Mouse (Mus musculus) CH12.LX (cell line): ENCODE data around the gene 5430427O19Rik. TPM values are rescaled to one million over a fixed set of nuclear protein-coding genes. Genes with fewer than 3 reads are reported as not detected.
A peak's percentile ranks its signal among the peaks of the same experiment; 100 is the strongest.

Source experiments
- DNase-seq: peaks from one replicate; pipeline ENCODE4 v3.0.0-alpha.2; 2013; ENCODE audit errors: extremely low read depth
- H3K27ac ChIP-seq: 2 replicates; pipeline ENCODE4 v1.5.1; 2012; ENCODE audit warnings: low read depth, mild to moderate bottlenecking, control low read depth, moderate library complexity; ENCODE audit not compliant: insufficient read depth
- H3K27me3 ChIP-seq: replicated peaks from 2 replicates; pipeline ENCODE3; 2012; ENCODE audit warnings: inconsistent platforms
- H3K36me3 ChIP-seq, 2 experiments: replicated peaks in 1 of 2; 2 replicates each; pipeline versions ENCODE3 to v1.6.1; 2012; ENCODE audit warnings: inconsistent platforms in 1 of 2, low read length in 1 of 2, mild to moderate bottlenecking in 1 of 2, mixed read lengths in 1 of 2, moderate library complexity in 1 of 2; ENCODE audit not compliant: control insufficient read depth in 1 of 2, insufficient read depth in 1 of 2
- H3K4me1 ChIP-seq, 2 experiments: 2 replicates each; pipeline ENCODE4 v1.6.1; 2012; ENCODE audit warnings: inconsistent platforms in 1 of 2, moderate library complexity in 1 of 2; ENCODE audit not compliant: insufficient read depth in 2 of 2, control insufficient read depth in 1 of 2
- H3K4me2 ChIP-seq: 2 replicates; pipeline ENCODE4 v1.6.1; 2012; ENCODE audit warnings: low read depth, mild to moderate bottlenecking, control low read depth; ENCODE audit not compliant: poor library complexity, insufficient read depth, severe bottlenecking
- H3K4me3 ChIP-seq, 3 experiments: fragments of 150-350 bp in 1 of 3; sonication (generic) in 1 of 3; replicated peaks in 1 of 3; 2 replicates each; pipeline versions ENCODE3 to v1.5.1; 2011 to 2012; ENCODE audit warnings: low read depth in 2 of 3, low read length in 2 of 3, mild to moderate bottlenecking in 2 of 3, moderate library complexity in 2 of 3, control low read depth in 1 of 3, improper control_type of control experiment in 1 of 3, inconsistent platforms in 1 of 3, mixed read lengths in 1 of 3; ENCODE audit not compliant: poor library complexity in 1 of 3
- H3K79me2 ChIP-seq: replicated peaks from 2 replicates; pipeline ENCODE4 v1.6.1; 2012; ENCODE audit warnings: mild to moderate bottlenecking, moderate library complexity; ENCODE audit not compliant: control insufficient read depth, poor library complexity, insufficient read depth, severe bottlenecking; ENCODE audit errors: extremely low read depth
- H3K9ac ChIP-seq: 2 replicates; pipeline ENCODE4 v1.6.1; 2012; ENCODE audit warnings: low read depth, mild to moderate bottlenecking, control low read depth, moderate library complexity; ENCODE audit not compliant: insufficient read depth
- H3K9me3 ChIP-seq: replicated peaks from 2 replicates; pipeline ENCODE3; 2012; ENCODE audit warnings: low read length, inconsistent platforms, mixed read lengths
- BHLHE40 ChIP-seq: IDR thresholded peaks from 2 replicates; pipeline ENCODE4 v1.6.1; 2011; ENCODE audit warnings: mild to moderate bottlenecking, low read depth, low read length, improper control_type of control experiment
- CHD1 ChIP-seq: IDR thresholded peaks from 2 replicates; pipeline ENCODE4 v1.6.1; 2012; ENCODE audit warnings: low read depth, low read length, improper control_type of control experiment, inconsistent platforms
- CHD2 ChIP-seq: IDR thresholded peaks from 2 replicates; pipeline ENCODE4 v1.6.1; 2011; ENCODE audit warnings: low read length, improper control_type of control experiment
- CTCF ChIP-seq, 2 experiments: IDR thresholded peaks in 1 of 2; conservative IDR thresholded peaks in 1 of 2; 2 replicates each; pipeline ENCODE4 v1.5.1; 2011 to 2012; ENCODE audit warnings: low read depth in 2 of 2, low read length in 2 of 2, improper control_type of control experiment in 1 of 2, inconsistent platforms in 1 of 2, mild to moderate bottlenecking in 1 of 2, moderate library complexity in 1 of 2
- E2F4 ChIP-seq: IDR thresholded peaks from 2 replicates; pipeline ENCODE4 v1.6.1; 2011; ENCODE audit warnings: low read depth, low read length, improper control_type of control experiment; ENCODE audit not compliant: insufficient replicate concordance
- ELF1 ChIP-seq: IDR thresholded peaks from 2 replicates; pipeline ENCODE4 v1.6.1; 2014; ENCODE audit warnings: low read depth, mild to moderate bottlenecking, inconsistent platforms, low read length, improper control_type of control experiment
- EP300 ChIP-seq: IDR thresholded peaks from 2 replicates; pipeline ENCODE4 v1.6.1; 2011; ENCODE audit warnings: low read length, improper control_type of control experiment
- ETS1 ChIP-seq: conservative IDR thresholded peaks from 2 replicates; pipeline ENCODE4 v1.6.1; 2012; ENCODE audit warnings: low read depth, mild to moderate bottlenecking, inconsistent platforms, low read length, improper control_type of control experiment, moderate library complexity
- IRF4 ChIP-seq: IDR thresholded peaks from 2 replicates; pipeline ENCODE4 v1.6.1; 2014; ENCODE audit warnings: low read depth, mild to moderate bottlenecking, inconsistent platforms, low read length, improper control_type of control experiment
- JUN ChIP-seq: IDR thresholded peaks from 2 replicates; pipeline ENCODE4 v1.6.1; 2011; ENCODE audit warnings: low read depth, mild to moderate bottlenecking, low read length, improper control_type of control experiment, moderate library complexity; ENCODE audit not compliant: insufficient read depth
- JUND ChIP-seq: conservative IDR thresholded peaks from 2 replicates; pipeline ENCODE4 v1.6.1; 2011; ENCODE audit warnings: low read depth, low read length, improper control_type of control experiment
- KAT2A ChIP-seq: IDR thresholded peaks from 2 replicates; pipeline ENCODE4 v1.6.1; 2012; ENCODE audit warnings: low read length, improper control_type of control experiment, inconsistent platforms; ENCODE audit not compliant: insufficient replicate concordance
- MAFK ChIP-seq: IDR thresholded peaks from 2 replicates; pipeline ENCODE4 v1.6.1; 2011; ENCODE audit warnings: low read length, improper control_type of control experiment; ENCODE audit not compliant: insufficient replicate concordance
- MAX ChIP-seq: IDR thresholded peaks from 2 replicates; pipeline ENCODE4 v1.6.1; 2011; ENCODE audit warnings: low read length, improper control_type of control experiment
- MAZ ChIP-seq: IDR thresholded peaks from 2 replicates; pipeline ENCODE4 v1.6.1; 2012; ENCODE audit warnings: low read depth, mild to moderate bottlenecking, inconsistent platforms, low read length, improper control_type of control experiment, moderate library complexity
- MEF2A ChIP-seq: IDR thresholded peaks from 2 replicates; pipeline ENCODE4 v1.6.1; 2014; ENCODE audit warnings: low read depth, mild to moderate bottlenecking, inconsistent platforms, low read length, improper control_type of control experiment, borderline replicate concordance
- MXI1 ChIP-seq: IDR thresholded peaks from 2 replicates; pipeline ENCODE4 v1.6.1; 2011; ENCODE audit warnings: mild to moderate bottlenecking, low read depth, low read length, improper control_type of control experiment
- NELFE ChIP-seq: IDR thresholded peaks from 2 replicates; pipeline ENCODE4 v1.6.1; 2011; ENCODE audit warnings: low read depth, low read length, improper control_type of control experiment
- NRF1 ChIP-seq: IDR thresholded peaks from 2 replicates; pipeline ENCODE4 v1.6.1; 2014; ENCODE audit warnings: low read depth, mild to moderate bottlenecking, inconsistent platforms, low read length, improper control_type of control experiment, moderate library complexity
- POLR2A ChIP-seq: IDR thresholded peaks from 2 replicates; pipeline ENCODE4 v1.6.1; 2011; ENCODE audit warnings: low read depth, mild to moderate bottlenecking, improper control_type of control experiment, low read length
- POLR2AphosphoS2 ChIP-seq: IDR thresholded peaks from 2 replicates; pipeline ENCODE4 v1.6.1; 2011; ENCODE audit warnings: low read depth, low read length, improper control_type of control experiment
- RAD21 ChIP-seq: IDR thresholded peaks from 2 replicates; pipeline ENCODE4 v1.6.1; 2011; ENCODE audit warnings: low read depth, mild to moderate bottlenecking, low read length, improper control_type of control experiment, moderate library complexity
- RCOR1 ChIP-seq: conservative IDR thresholded peaks from 2 replicates; pipeline ENCODE4 v1.6.1; 2012; ENCODE audit warnings: low read depth, mild to moderate bottlenecking, inconsistent platforms, low read length, improper control_type of control experiment
- SMC3 ChIP-seq: IDR thresholded peaks from 2 replicates; pipeline ENCODE4 v1.6.1; 2011; ENCODE audit warnings: low read depth, low read length, improper control_type of control experiment
- TBP ChIP-seq: conservative IDR thresholded peaks from 2 replicates; pipeline ENCODE4 v1.6.1; 2011; ENCODE audit warnings: low read depth, low read length, improper control_type of control experiment
- TCF12 ChIP-seq: IDR thresholded peaks from 2 replicates; pipeline ENCODE4 v1.6.1; 2014; ENCODE audit warnings: low read depth, mild to moderate bottlenecking, inconsistent platforms, low read length, improper control_type of control experiment
- UBTF ChIP-seq: IDR thresholded peaks from 2 replicates; pipeline ENCODE4 v1.6.1; 2012; ENCODE audit warnings: low read depth, mild to moderate bottlenecking, inconsistent platforms, low read length, improper control_type of control experiment, moderate library complexity
- USF1 ChIP-seq: IDR thresholded peaks from 2 replicates; pipeline ENCODE4 v1.6.1; 2014; ENCODE audit warnings: low read depth, mild to moderate bottlenecking, inconsistent platforms, low read length, improper control_type of control experiment
- USF2 ChIP-seq: conservative IDR thresholded peaks from 2 replicates; pipeline ENCODE4 v1.6.1; 2011; ENCODE audit warnings: low read depth, low read length, improper control_type of control experiment
- ZC3H11A ChIP-seq: IDR thresholded peaks from 2 replicates; pipeline ENCODE4 v1.6.1; 2012; ENCODE audit warnings: low read depth, mild to moderate bottlenecking, inconsistent platforms, low read length, improper control_type of control experiment
- ZMIZ1 ChIP-seq: IDR thresholded peaks from 2 replicates; pipeline ENCODE4 v1.6.1; 2012; ENCODE audit warnings: low read depth, mild to moderate bottlenecking, inconsistent platforms, low read length, improper control_type of control experiment
- ZNF384 ChIP-seq: IDR thresholded peaks from 2 replicates; pipeline ENCODE4 v1.6.1; 2012; ENCODE audit warnings: low read depth, low read length, improper control_type of control experiment, inconsistent platforms
- dilution Hi-C: fragments of 300-500 bp; cut with MboI; formaldehyde crosslinking; loops from 2 replicates; pipeline ENCODE4 v1.14.3; 2020; ENCODE audit warnings: low sequenced_read_pairs; ENCODE audit not compliant: extremely low pct_unique_long_range_greater_than_20kb, extremely low pct_ligation_motif_present
- in situ Hi-C: fragments of 300-500 bp; cut with MboI; formaldehyde crosslinking; loops from 3 replicates; pipeline ENCODE4 v1.14.3; 2019; ENCODE audit warnings: low sequenced_read_pairs, low pct_ligation_motif_present, low pct_unique_long_range_greater_than_20kb, mixed read lengths
- polyA plus RNA-seq: library from polyadenylated mRNA; unstranded; fragments of >175 nt; gene quantifications from 2 replicates; pipeline ENCODE4 v1.2.1, GENCODE M21; 2012; ENCODE audit warnings: low read depth; ENCODE audit not compliant: insufficient read length
- total RNA-seq, 2 experiments: library from RNA; depleted of rRNA; stranded (reverse); fragments of 300-350 nt in 1 of 2; fragments of >200 nt in 1 of 2; gene quantifications; 2 replicates each; pipeline ENCODE4 v1.2.3; 2012 to 2014

Gene 5430427O19Rik
- total and polyA plus RNA-seq, 3 experiments, result 8.3 to 30.7 (median 14.1) TPM

- H3K9ac ChIP-seq, result no peak overlapping the region
- no peak overlapping the region for H3K4me3 ChIP-seq
- no peak for TF ChIP-seq EP300
- no peak for TF ChIP-seq NRF1
- no peak for TF ChIP-seq JUN
- in situ Hi-C loops, result loop anchor here (10.0 kb wide), 1 partner anchor 103 kb away; the partner anchor contains the start of gene Gk
- no peaks in the 10 kb centered on the region for H3K27me3 ChIP-seq
- H3K4me2 ChIP-seq, result no peak overlapping the region
- DNase-seq, result no peak
- H3K79me2 ChIP-seq, result peaks cover 52% of the 10 kb centered on the region
- peaks cover 0 to 40% of the 10 kb centered on the region in 2 experiments; a peak in 1 of 4 replicates for H3K4me1 ChIP-seq
- no peaks in the 10 kb centered on the region for H3K9me3 ChIP-seq
- H3K27ac ChIP-seq, result no peak overlapping the region
- H3K36me3 ChIP-seq, result peaks cover 0 to 18% of the 10 kb centered on the region in 2 experiments
- dilution Hi-C loops, result no loop called here
Measured at GRCm38 (mm10) chrX:85878293-85878692, 8.1 kb downstream of the 5430427O19Rik start.

GRCm38 (mm10) chrX:85879198-85879977, 9.2 kb downstream of the 5430427O19Rik start:
- no peak overlapping the region for H3K9ac ChIP-seq
- DNase-seq, result peak; percentile 37
- H3K9me3 ChIP-seq, result no peaks in the 10 kb centered on the region
- H3K4me1 ChIP-seq, result peaks cover 0 to 40% of the 10 kb centered on the region in 2 experiments; a peak in 1 of 4 replicates
- in situ Hi-C loops (loop anchor here (10.0 kb wide), 1 partner anchor 105 kb away; the partner anchor contains the start of gene Gk), dilution Hi-C loops (no loop called here)
- no peak overlapping the region for H3K27ac ChIP-seq
- no peak overlapping the region for H3K4me3 ChIP-seq
- H3K27me3 ChIP-seq, result no peaks in the 10 kb centered on the region
- peaks cover 2 to 23% of the 10 kb centered on the region in 2 experiments for H3K36me3 ChIP-seq
- peaks cover 61% of the 10 kb centered on the region for H3K79me2 ChIP-seq
- H3K4me2 ChIP-seq, result peak overlapping the region; percentile 61
- no peak for TF ChIP-seq POLR2A
- peak; percentile 63 for TF ChIP-seq SMC3
- 0 out of 2 replicates have a peak, but pooled peaks have one; percentile 19 for TF ChIP-seq TBP
- no peak for TF ChIP-seq NELFE
- TF ChIP-seq ZMIZ1, result no peak
- no peak for TF ChIP-seq IRF4
- peak in 1 of 2 experiments; percentile 63; a peak in 2 of 4 replicates for TF ChIP-seq CTCF (conservative IDR thresholded peaks at IDR 0.05 in 1 of 2, IDR thresholded peaks at IDR 0.05 in 1 of 2; ENCODE audit: low read depth in 2 of 2, low read length in 2 of 2)
- no peak for TF ChIP-seq KAT2A
- no peak for TF ChIP-seq BHLHE40
- no peak for TF ChIP-seq UBTF
- TF ChIP-seq MAX, result no peak
- no peak for TF ChIP-seq E2F4
- no peak for TF ChIP-seq TCF12
- no peak for TF ChIP-seq ZC3H11A
- no peak for TF ChIP-seq ETS1
- TF ChIP-seq MAZ, result no peak
- TF ChIP-seq ELF1, result no peak
- TF ChIP-seq USF2, result no peak
- TF ChIP-seq RAD21, result peak; percentile 63
- TF ChIP-seq USF1, result no peak
- TF ChIP-seq MAFK, result no peak
- TF ChIP-seq NRF1, result no peak
- TF ChIP-seq MEF2A, result no peak
- no peak for TF ChIP-seq CHD2
- TF ChIP-seq MXI1, result no peak
- no peak for TF ChIP-seq JUND
- TF ChIP-seq ZNF384, result no peak
- no peak for TF ChIP-seq CHD1
- no peak for TF ChIP-seq POLR2AphosphoS2
- no peak for TF ChIP-seq RCOR1
